Mouse (Mus musculus): ENCODE measurements around the gene Lpp. TPM values are rescaled to one million over a fixed set of nuclear protein-coding genes. Genes with fewer than 3 reads are reported as not detected.

Gene Lpp
- total and polyA plus RNA-seq, 3 experiments, result 0.64 to 1.2 (median 0.68) TPM

GRCm38 (mm10) chr16:24622226-24623194 is 229.2 kb downstream of the Lpp start:
- Histone ChIP-seq H3K36me3 (replicated peaks in 1 of 2; ENCODE audit: control insufficient read depth in 1 of 2, insufficient read depth in 1 of 2, low read length in 1 of 2) (no peaks in the 10 kb centered on the region), H3K4me2 (ENCODE audit: insufficient read depth, low read depth, poor library complexity, severe bottlenecking) (no peak overlapping the region), H3K9me3 (replicated peaks; ENCODE audit: low read length) (no peaks in the 10 kb centered on the region), H3K27ac (ENCODE audit: insufficient read depth, low read depth) (no peak overlapping the region), H3K4me1 (ENCODE audit: control insufficient read depth in 1 of 2, insufficient read depth in 2 of 2) (peaks cover 13 to 58% of the 10 kb centered on the region in 2 experiments), H3K79me2 (replicated peaks; ENCODE audit: control insufficient read depth, extremely low read depth, insufficient read depth, poor library complexity, severe bottlenecking) (no peaks in the 10 kb centered on the region), H3K27me3 (replicated peaks) (no peaks in the 10 kb centered on the region), H3K9ac (ENCODE audit: insufficient read depth, low read depth) (no peak overlapping the region), H3K4me3 (replicated peaks in 1 of 3; ENCODE audit: low read depth in 2 of 3, low read length in 2 of 3, poor library complexity in 1 of 3) (no peak overlapping the region)
- TF ChIP-seq USF2 (conservative IDR thresholded peaks at IDR 0.05; ENCODE audit: low read depth, low read length), result no peak
- TF ChIP-seq NELFE (IDR thresholded peaks at IDR 0.05; ENCODE audit: low read depth, low read length), result no peak
- no peak for TF ChIP-seq ZC3H11A (IDR thresholded peaks at IDR 0.05; ENCODE audit: low read depth, low read length)
- no peak for TF ChIP-seq SMC3 (IDR thresholded peaks at IDR 0.05; ENCODE audit: low read depth, low read length)
- TF ChIP-seq MAX (IDR thresholded peaks at IDR 0.05; ENCODE audit: low read length), result no peak
- no peak for TF ChIP-seq JUND (conservative IDR thresholded peaks at IDR 0.05; ENCODE audit: low read depth, low read length)
- TF ChIP-seq ZNF384 (IDR thresholded peaks at IDR 0.05; ENCODE audit: low read depth, low read length), result no peak
- dilution Hi-C loops (cut with MboI; ENCODE audit: extremely low pct_ligation_motif_present, extremely low pct_unique_long_range_greater_than_20kb, low sequenced_read_pairs) (no loop called here), in situ Hi-C loops (cut with MboI; ENCODE audit: low pct_ligation_motif_present, low pct_unique_long_range_greater_than_20kb, low sequenced_read_pairs) (no loop called here)
- no peak for DNase-seq (ENCODE audit: extremely low read depth)

GRCm38 (mm10) chr16:24624335-24624734 is 231.0 kb downstream of the Lpp start:
- dilution Hi-C loops (cut with MboI; ENCODE audit: extremely low pct_ligation_motif_present, extremely low pct_unique_long_range_greater_than_20kb, low sequenced_read_pairs), result no loop called here
- Histone ChIP-seq H3K79me2 (replicated peaks; ENCODE audit: control insufficient read depth, extremely low read depth, insufficient read depth, poor library complexity, severe bottlenecking) (no peaks in the 10 kb centered on the region), H3K4me3 (replicated peaks in 1 of 3; ENCODE audit: low read depth in 2 of 3, low read length in 2 of 3, poor library complexity in 1 of 3) (no peak overlapping the region), H3K36me3 (replicated peaks in 1 of 2; ENCODE audit: control insufficient read depth in 1 of 2, insufficient read depth in 1 of 2, low read length in 1 of 2) (no peaks in the 10 kb centered on the region), H3K9me3 (replicated peaks; ENCODE audit: low read length) (no peaks in the 10 kb centered on the region), H3K27ac (ENCODE audit: insufficient read depth, low read depth) (no peak overlapping the region), H3K4me2 (ENCODE audit: insufficient read depth, low read depth, poor library complexity, severe bottlenecking) (no peak overlapping the region), H3K27me3 (replicated peaks) (no peaks in the 10 kb centered on the region), H3K4me1 (ENCODE audit: control insufficient read depth in 1 of 2, insufficient read depth in 2 of 2) (peaks cover 18 to 73% of the 10 kb centered on the region in 2 experiments), H3K9ac (ENCODE audit: insufficient read depth, low read depth) (no peak overlapping the region)
- TF ChIP-seq JUND (conservative IDR thresholded peaks at IDR 0.05; ENCODE audit: low read depth, low read length) (no peak), NRF1 (IDR thresholded peaks at IDR 0.05; ENCODE audit: low read depth, low read length) (no peak), USF1 (IDR thresholded peaks at IDR 0.05; ENCODE audit: low read depth, low read length) (no peak), CHD1 (IDR thresholded peaks at IDR 0.05; ENCODE audit: low read depth, low read length) (no peak), EP300 (IDR thresholded peaks at IDR 0.05; ENCODE audit: low read length) (no peak), MYC (IDR thresholded peaks at IDR 0.05; ENCODE audit: low read depth, low read length) (no peak), ZMIZ1 (IDR thresholded peaks at IDR 0.05; ENCODE audit: low read depth, low read length) (no peak), ELF1 (IDR thresholded peaks at IDR 0.05; ENCODE audit: low read depth, low read length) (no peak), HCFC1 (IDR thresholded peaks at IDR 0.05; ENCODE audit: low read depth, low read length) (no peak), BHLHE40 (IDR thresholded peaks at IDR 0.05; ENCODE audit: low read depth, low read length) (no peak), CHD2 (IDR thresholded peaks at IDR 0.05; ENCODE audit: low read length) (no peak)
- in situ Hi-C loops (cut with MboI; ENCODE audit: low pct_ligation_motif_present, low pct_unique_long_range_greater_than_20kb, low sequenced_read_pairs), result no loop called here
- peak; percentile 61 for DNase-seq (ENCODE audit: extremely low read depth)

Measured in CH12.LX (cell line).